Mouse (Mus musculus): ENCODE results near the gene Srm.

DNA sequence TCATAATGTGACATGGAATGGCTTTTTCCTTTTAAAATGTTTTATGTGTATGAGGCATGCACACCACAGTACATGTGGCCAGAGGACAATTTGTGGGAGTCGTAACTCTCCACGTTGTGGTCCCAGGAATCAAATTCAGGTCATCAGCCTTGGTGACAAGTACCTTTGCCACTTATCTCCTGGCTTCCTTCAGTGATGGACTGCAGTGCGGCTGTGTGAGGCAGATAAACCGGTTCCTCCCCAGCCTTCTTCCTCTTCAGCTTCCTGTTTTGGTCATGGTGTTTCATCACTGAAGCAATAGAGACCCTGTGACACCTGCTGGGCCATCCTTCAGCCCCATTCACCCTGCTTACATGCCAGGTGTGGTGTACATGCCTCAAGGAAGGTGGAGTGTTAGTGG, 8.0 kb upstream of the Srm start:
- TF ChIP-seq CTCF (IDR thresholded peaks at IDR 0.05; ENCODE audit: low read depth), result no peak
- no peak for TF ChIP-seq EP300 (IDR thresholded peaks at IDR 0.05; ENCODE audit: low read depth)
